Mouse (Mus musculus): ENCODE data around the gene Twnk. TPM values are rescaled to one million over a fixed set of nuclear protein-coding genes. Genes with fewer than 3 reads are reported as not detected.
A peak's percentile ranks its signal among the peaks of the same experiment; 100 is the strongest.

Twnk gene
- 7.5 and 7.9 TPM in 2 replicates for polyA plus RNA-seq (2015; fragmentation: Nextera tagmentation; extraction: Ambion mirVana)

DNA sequence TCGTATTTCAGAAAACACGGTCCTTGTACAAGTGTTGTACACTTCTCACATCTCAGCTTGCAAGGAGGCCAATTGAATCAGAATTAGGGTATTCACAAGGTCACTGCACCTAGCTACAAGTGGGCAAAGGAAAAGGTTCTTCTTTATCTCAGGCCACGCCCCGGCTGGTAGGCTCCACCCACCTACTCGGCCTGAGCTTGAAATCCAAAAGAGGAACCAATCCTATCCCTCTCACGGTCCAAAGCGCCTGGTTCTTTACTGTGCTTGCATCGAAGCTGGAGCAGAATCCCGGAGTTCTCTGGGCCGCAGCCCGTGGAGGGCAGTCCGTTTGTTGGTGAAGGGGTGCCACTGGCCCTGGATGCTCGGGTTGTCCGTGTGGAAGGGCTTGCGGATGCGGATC lies at the start of gene Twnk:
Twnk (plus strand) TSS at position 220 of the 400 bp plus-strand sequence.
- peak within 1 kb of the TSS; percentile 85 for H3K27ac ChIP-seq (ENCODE audit: low read length)
- peak within 1 kb of the TSS; percentile 96 for H3K4me3 ChIP-seq (ENCODE audit: low read depth, low read length)
- WGBS = 11% methylated on average over 16 of the region's 16 CpGs
- no peaks in the 10 kb centered on the region; the same call in 1 of the 2 replicates for H3K36me3 ChIP-seq (ENCODE audit: insufficient read depth, low read length)
- H3K9me3 ChIP-seq (ENCODE audit: low read length) = no peaks in the 10 kb centered on the region
- H3K9ac ChIP-seq (replicated peaks; ENCODE audit: low read depth) = peak within 1 kb of the TSS; percentile 82
- ATAC-seq (no peak), DNase-seq (ENCODE audit: low spot score) (peak; percentile 69)
- H3K4me1 ChIP-seq (ENCODE audit: insufficient read depth, low read depth, low read length) = peaks cover 14% of the 10 kb centered on the region
- peak within 1 kb of the TSS; percentile 90 for H3K4me2 ChIP-seq (replicated peaks; ENCODE audit: low read depth, low read length)
- H3K27me3 ChIP-seq (replicated peaks; ENCODE audit: insufficient read depth, low read length) = no peaks in the 10 kb centered on the region
- TF ChIP-seq CTCF (IDR thresholded peaks at IDR 0.05) = no peak
- no peak for TF ChIP-seq EP300 (IDR thresholded peaks at IDR 0.05)

DNA sequence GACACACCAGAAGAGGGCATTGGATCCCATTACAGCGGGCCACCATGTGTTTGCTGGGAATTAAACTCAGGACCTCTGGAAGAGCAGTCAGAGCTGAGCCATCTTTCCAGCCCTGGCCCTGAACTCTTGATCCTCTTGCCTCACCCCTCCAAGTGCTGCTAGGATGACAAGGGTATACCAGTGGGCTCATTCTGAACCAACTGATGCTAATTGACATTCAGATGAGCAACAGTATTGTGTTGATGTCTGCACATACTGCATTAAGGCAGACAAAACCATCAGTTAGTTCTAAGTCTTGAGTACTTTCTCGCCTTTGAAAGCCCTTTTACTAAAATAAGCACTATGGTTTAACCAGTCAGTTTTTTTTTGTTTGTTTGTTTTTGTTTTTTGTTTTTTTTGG lies 45.8 kb upstream of the Twnk start:
- Histone ChIP-seq H3K9ac (replicated peaks; ENCODE audit: low read depth) (no peak overlapping the region), H3K36me3 (ENCODE audit: insufficient read depth, low read length) (peaks cover 37% of the 10 kb centered on the region), H3K4me2 (replicated peaks; ENCODE audit: low read depth, low read length) (no peak overlapping the region), H3K27ac (ENCODE audit: low read length) (no peak overlapping the region), H3K4me1 (ENCODE audit: insufficient read depth, low read depth, low read length) (no peaks in the 10 kb centered on the region), H3K4me3 (ENCODE audit: low read depth, low read length) (no peak overlapping the region), H3K27me3 (replicated peaks; ENCODE audit: insufficient read depth, low read length) (no peaks in the 10 kb centered on the region), H3K9me3 (ENCODE audit: low read length) (no peaks in the 10 kb centered on the region)
- TF ChIP-seq CTCF (IDR thresholded peaks at IDR 0.05) (no peak), EP300 (IDR thresholded peaks at IDR 0.05) (no peak)
- no peak for DNase-seq (ENCODE audit: low spot score)
- no peak for ATAC-seq
- WGBS = 95% methylated on average over 2 of the region's 2 CpGs

DNA sequence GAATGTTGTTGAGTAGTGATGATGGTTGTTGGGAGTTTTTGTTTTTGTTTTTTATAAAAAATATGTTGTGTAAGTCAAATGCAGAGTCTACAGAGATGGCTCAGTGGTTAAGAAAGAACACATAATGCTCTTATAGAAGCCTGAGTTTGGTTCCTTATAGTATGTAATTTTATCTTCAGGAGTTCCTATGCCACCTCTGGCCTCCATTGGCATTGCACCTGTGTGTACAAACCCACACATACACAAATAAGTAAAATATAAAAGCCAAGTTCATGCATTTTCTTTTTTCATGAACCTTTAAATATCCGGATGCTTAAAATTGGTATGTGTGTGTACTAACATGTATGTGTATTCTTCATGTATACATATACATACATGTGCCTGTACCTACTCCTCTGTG lies 39.5 kb upstream of the Twnk start:
- ATAC-seq (no peak), DNase-seq (ENCODE audit: low spot score) (no peak)
- no peaks in the 10 kb centered on the region for H3K27me3 ChIP-seq (replicated peaks; ENCODE audit: insufficient read depth, low read length)
- H3K36me3 ChIP-seq (ENCODE audit: insufficient read depth, low read length) = peaks cover 38% of the 10 kb centered on the region
- H3K4me3 ChIP-seq (ENCODE audit: low read depth, low read length) = no peak overlapping the region
- WGBS = 100% methylated on average over 1 of the region's 1 CpGs
- H3K27ac ChIP-seq (ENCODE audit: low read length) = no peak overlapping the region
- TF ChIP-seq CTCF (IDR thresholded peaks at IDR 0.05) (no peak), EP300 (IDR thresholded peaks at IDR 0.05) (no peak)
- no peak overlapping the region for H3K9ac ChIP-seq (replicated peaks; ENCODE audit: low read depth)
- no peak overlapping the region for H3K4me2 ChIP-seq (replicated peaks; ENCODE audit: low read depth, low read length)
- no peaks in the 10 kb centered on the region for H3K9me3 ChIP-seq (ENCODE audit: low read length)
- H3K4me1 ChIP-seq (ENCODE audit: insufficient read depth, low read depth, low read length) = no peaks in the 10 kb centered on the region

DNA sequence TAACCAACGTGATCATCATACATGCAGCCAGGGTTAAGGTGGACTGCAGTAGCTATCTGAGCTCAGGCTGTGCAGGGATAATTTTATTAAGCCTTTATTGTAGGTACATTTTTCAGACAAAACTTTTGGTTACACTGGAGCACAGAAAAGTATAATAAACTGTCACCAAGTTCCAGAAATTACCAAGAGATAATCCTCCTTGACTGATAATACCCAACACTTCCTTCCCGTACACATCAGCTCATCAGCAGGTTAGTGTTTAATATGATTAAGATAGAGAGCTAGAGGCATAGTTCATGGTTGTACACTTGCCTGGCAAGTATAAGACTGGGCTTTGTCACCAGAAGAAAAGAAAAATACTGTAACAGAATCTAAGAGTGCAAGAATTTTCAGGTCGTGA lies 37.1 kb upstream of the Twnk start:
- H3K36me3 ChIP-seq (ENCODE audit: insufficient read depth, low read length) = peaks cover 36% of the 10 kb centered on the region
- WGBS = 70% methylated on average over 3 of the region's 3 CpGs

DNA sequence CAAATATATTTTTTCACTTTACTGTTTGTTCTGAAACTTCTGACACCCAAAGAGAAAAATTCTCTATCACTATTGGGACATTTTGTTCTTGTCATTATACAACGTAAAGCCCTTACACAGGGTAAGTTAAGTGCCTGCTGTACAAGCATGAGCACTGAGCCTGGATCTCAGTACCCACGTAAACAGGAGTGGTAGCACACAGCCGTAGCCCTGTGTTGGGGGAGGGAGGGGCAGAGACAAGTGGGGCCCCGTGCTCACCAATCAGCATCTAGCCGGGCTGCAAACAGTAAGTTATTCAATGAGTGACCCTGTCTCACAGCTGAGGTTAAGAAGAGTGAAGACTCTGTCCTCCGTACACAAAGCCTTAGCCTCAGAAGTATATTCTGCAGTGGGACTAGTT lies 28.8 kb upstream of the Twnk start:
- Histone ChIP-seq H3K4me3 (ENCODE audit: low read depth, low read length) (no peak overlapping the region), H3K27me3 (replicated peaks; ENCODE audit: insufficient read depth, low read length) (no peaks in the 10 kb centered on the region), H3K4me1 (ENCODE audit: insufficient read depth, low read depth, low read length) (no peaks in the 10 kb centered on the region), H3K36me3 (ENCODE audit: insufficient read depth, low read length) (peaks cover 47% of the 10 kb centered on the region), H3K9ac (replicated peaks; ENCODE audit: low read depth) (no peak overlapping the region), H3K4me2 (replicated peaks; ENCODE audit: low read depth, low read length) (no peak overlapping the region), H3K9me3 (ENCODE audit: low read length) (no peaks in the 10 kb centered on the region), H3K27ac (ENCODE audit: low read length) (no peak overlapping the region)
- TF ChIP-seq EP300 (IDR thresholded peaks at IDR 0.05) (no peak), CTCF (IDR thresholded peaks at IDR 0.05) (no peak)
- no peak for DNase-seq (ENCODE audit: low spot score)
- no peak for ATAC-seq
- WGBS = 76% methylated on average over 6 of the region's 6 CpGs

More for the DNA sequence above, 37.1 kb upstream of the Twnk start:
- Histone ChIP-seq H3K4me3 (ENCODE audit: low read depth, low read length) (no peak overlapping the region), H3K4me1 (ENCODE audit: insufficient read depth, low read depth, low read length) (no peaks in the 10 kb centered on the region), H3K9ac (replicated peaks; ENCODE audit: low read depth) (no peak overlapping the region), H3K9me3 (ENCODE audit: low read length) (no peaks in the 10 kb centered on the region), H3K4me2 (replicated peaks; ENCODE audit: low read depth, low read length) (no peak overlapping the region), H3K27me3 (replicated peaks; ENCODE audit: insufficient read depth, low read length) (no peaks in the 10 kb centered on the region), H3K27ac (ENCODE audit: low read length) (no peak overlapping the region)
- ATAC-seq (no peak), DNase-seq (ENCODE audit: low spot score) (no peak)
- TF ChIP-seq CTCF (IDR thresholded peaks at IDR 0.05) (no peak), EP300 (IDR thresholded peaks at IDR 0.05) (no peak)

DNA sequence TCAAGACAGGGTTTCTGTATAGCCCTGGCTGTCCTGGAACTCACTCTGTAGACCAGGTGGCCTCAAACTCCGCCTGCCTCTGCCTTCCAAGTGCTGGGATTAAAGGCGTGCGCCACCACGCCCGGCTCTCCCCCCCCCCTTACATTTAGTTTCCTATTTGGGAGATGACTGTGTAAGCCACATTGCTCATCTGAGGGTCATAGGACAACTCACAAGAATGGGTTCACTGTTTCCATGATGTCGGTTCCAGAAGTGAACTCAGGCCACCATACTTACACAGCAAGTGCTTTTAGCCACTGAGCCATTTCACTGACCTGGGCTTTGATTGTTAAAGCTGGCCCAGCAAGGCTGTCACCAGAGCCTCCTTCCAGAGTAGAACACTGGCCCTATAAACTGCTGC lies 28.3 kb upstream of the Twnk start:
- peaks cover 47% of the 10 kb centered on the region for H3K36me3 ChIP-seq (ENCODE audit: insufficient read depth, low read length)
- H3K4me1 ChIP-seq (ENCODE audit: insufficient read depth, low read depth, low read length) = no peaks in the 10 kb centered on the region

DNA sequence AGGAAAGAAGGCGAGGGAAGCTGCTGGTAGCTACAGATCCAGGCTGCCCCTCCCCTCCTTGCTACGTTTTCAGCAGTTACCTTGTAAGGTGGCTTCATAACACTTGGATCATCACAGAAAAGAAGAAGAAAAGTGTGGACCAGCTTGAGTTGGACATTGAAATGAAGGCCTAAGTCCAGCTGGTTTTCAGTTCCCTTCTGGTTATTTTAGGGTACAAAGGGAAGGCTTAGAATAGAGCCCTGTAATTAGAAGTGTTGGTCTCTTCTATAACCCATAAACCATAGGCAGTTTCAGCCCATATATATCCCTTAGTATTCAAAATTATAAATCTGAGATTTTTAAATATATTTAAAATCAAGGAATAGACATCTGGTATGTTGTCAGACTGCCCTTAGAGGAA lies 24.7 kb upstream of the Twnk start:
- DNase-seq (ENCODE audit: low spot score) (no peak), ATAC-seq (no peak)
- Histone ChIP-seq H3K4me1 (ENCODE audit: insufficient read depth, low read depth, low read length) (no peaks in the 10 kb centered on the region), H3K9me3 (ENCODE audit: low read length) (no peaks in the 10 kb centered on the region), H3K27ac (ENCODE audit: low read length) (no peak overlapping the region), H3K4me2 (replicated peaks; ENCODE audit: low read depth, low read length) (no peak overlapping the region), H3K27me3 (replicated peaks; ENCODE audit: insufficient read depth, low read length) (no peaks in the 10 kb centered on the region), H3K4me3 (ENCODE audit: low read depth, low read length) (no peak overlapping the region), H3K9ac (replicated peaks; ENCODE audit: low read depth) (no peak overlapping the region), H3K36me3 (ENCODE audit: insufficient read depth, low read length) (peaks cover 18% of the 10 kb centered on the region; the same call in 1 of the 2 replicates)
- TF ChIP-seq CTCF (IDR thresholded peaks at IDR 0.05) (no peak), EP300 (IDR thresholded peaks at IDR 0.05) (no peak)
- WGBS = 95% methylated on average over 2 of the region's 2 CpGs

More for the DNA sequence above, 28.3 kb upstream of the Twnk start:
- no peak overlapping the region for H3K9ac ChIP-seq (replicated peaks; ENCODE audit: low read depth)
- no peak for DNase-seq (ENCODE audit: low spot score)
- H3K27ac ChIP-seq (ENCODE audit: low read length) = no peak overlapping the region
- no peak for TF ChIP-seq CTCF (IDR thresholded peaks at IDR 0.05)
- no peak for TF ChIP-seq EP300 (IDR thresholded peaks at IDR 0.05)
- H3K4me3 ChIP-seq (ENCODE audit: low read depth, low read length) = no peak overlapping the region
- ATAC-seq = no peak
- H3K9me3 ChIP-seq (ENCODE audit: low read length) = no peaks in the 10 kb centered on the region
- 89% methylated on average over 6 of the region's 6 CpGs for WGBS
- no peak overlapping the region for H3K4me2 ChIP-seq (replicated peaks; ENCODE audit: low read depth, low read length)
- H3K27me3 ChIP-seq (replicated peaks; ENCODE audit: insufficient read depth, low read length) = no peaks in the 10 kb centered on the region

All from lung, postnatal 0 days (tissue).